Mouse (Mus musculus): ENCODE results near the gene Prkar1b. TPM values are rescaled to one million over a fixed set of nuclear protein-coding genes. Genes with fewer than 3 reads are reported as not detected.

Gene Prkar1b
- polyA plus RNA-seq, 1 experiment from 2014 or later, result 4.8 TPM

- DNase-seq (ENCODE audit: low spot score) (peak; percentile 27), ATAC-seq (ENCODE audit: insufficient number of reproducible peaks, low FRiP score, low TSS enrichment, low read depth) (peak; percentile 32; the same call in 1 of the 2 replicates)
- Histone ChIP-seq H3K36me3 (ENCODE audit: control insufficient read depth, insufficient read depth, low read length) (no peaks in the 10 kb centered on the region), H3K4me2 (ENCODE audit: low read depth, severe bottlenecking) (no peak overlapping the region), H3K9ac (ENCODE audit: low read length) (0 out of 2 replicates have a peak overlapping the region, but pooled peaks have one; percentile 13), H3K4me3 (ENCODE audit: low read depth, low read length) (no peak overlapping the region), H3K9me3 (ENCODE audit: control insufficient read depth, low read length) (no peaks in the 10 kb centered on the region), H3K4me1 (ENCODE audit: control insufficient read depth, insufficient read depth, low read length) (peaks cover 18% of the 10 kb centered on the region), H3K27me3 (ENCODE audit: control insufficient read depth, insufficient read depth, low read length) (no peaks in the 10 kb centered on the region), H3K27ac (replicated peaks; ENCODE audit: low read depth, low read length) (peak overlapping the region; percentile 22; the same call in 1 of the 2 replicates)
- WGBS, result 39% methylated on average over 14 of the region's 14 CpGs
These were observed 116.1 kb downstream of the Prkar1b start for GRCm38 (mm10) chr5:139033406-139034317.

DNA sequence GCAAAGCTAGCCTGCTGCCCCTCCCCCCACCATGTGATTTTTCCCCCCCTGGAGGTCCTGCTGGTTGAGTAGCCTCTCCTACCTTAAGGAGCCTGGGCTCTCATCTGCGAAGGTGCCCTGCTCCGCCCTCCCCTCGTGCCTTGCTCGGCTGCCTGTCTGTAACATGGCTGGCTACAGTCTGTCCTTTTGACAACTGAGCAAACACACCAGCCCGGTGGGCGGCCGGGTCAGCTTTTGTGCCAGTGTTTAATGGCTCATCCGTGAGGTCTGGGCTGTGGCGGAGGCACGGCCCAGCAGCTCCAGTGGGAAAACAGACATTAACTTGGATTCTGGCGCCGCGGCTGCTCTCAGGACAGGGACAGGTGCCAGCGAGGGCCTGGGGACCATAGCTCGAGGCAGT lies 122.2 kb downstream of the Prkar1b start:
- H3K36me3 ChIP-seq (ENCODE audit: control insufficient read depth, insufficient read depth, low read length), result no peaks in the 10 kb centered on the region
- H3K27ac ChIP-seq (replicated peaks; ENCODE audit: low read depth, low read length), result no peak overlapping the region
- DNase-seq (ENCODE audit: low spot score), result no peak
- H3K4me3 ChIP-seq (ENCODE audit: low read depth, low read length), result no peak overlapping the region
- no peak for ATAC-seq (ENCODE audit: insufficient number of reproducible peaks, low FRiP score, low TSS enrichment, low read depth)
- H3K4me2 ChIP-seq (ENCODE audit: low read depth, severe bottlenecking), result no peak overlapping the region
- H3K9me3 ChIP-seq (ENCODE audit: control insufficient read depth, low read length), result no peaks in the 10 kb centered on the region
- no peaks in the 10 kb centered on the region for H3K4me1 ChIP-seq (ENCODE audit: control insufficient read depth, insufficient read depth, low read length)
- H3K9ac ChIP-seq (ENCODE audit: low read length), result no peak overlapping the region
- no peaks in the 10 kb centered on the region for H3K27me3 ChIP-seq (ENCODE audit: control insufficient read depth, insufficient read depth, low read length)
- WGBS, result 59% methylated on average over 15 of the region's 15 CpGs

- 50% methylated on average over 12 of the region's 12 CpGs for WGBS
- Histone ChIP-seq H3K4me3 (ENCODE audit: low read depth, low read length) (no peak overlapping the region), H3K9me3 (ENCODE audit: control insufficient read depth, low read length) (no peaks in the 10 kb centered on the region), H3K9ac (ENCODE audit: low read length) (no peak overlapping the region), H3K4me1 (ENCODE audit: control insufficient read depth, insufficient read depth, low read length) (no peaks in the 10 kb centered on the region), H3K36me3 (ENCODE audit: control insufficient read depth, insufficient read depth, low read length) (no peaks in the 10 kb centered on the region), H3K27me3 (ENCODE audit: control insufficient read depth, insufficient read depth, low read length) (no peaks in the 10 kb centered on the region), H3K27ac (replicated peaks; ENCODE audit: low read depth, low read length) (no peak overlapping the region), H3K4me2 (ENCODE audit: low read depth, severe bottlenecking) (no peak overlapping the region)
- DNase-seq (ENCODE audit: low spot score), result no peak
- no peak for ATAC-seq (ENCODE audit: insufficient number of reproducible peaks, low FRiP score, low TSS enrichment, low read depth)
These were observed 125.3 kb downstream of the Prkar1b start for GRCm38 (mm10) chr5:139024351-139025105.

DNA sequence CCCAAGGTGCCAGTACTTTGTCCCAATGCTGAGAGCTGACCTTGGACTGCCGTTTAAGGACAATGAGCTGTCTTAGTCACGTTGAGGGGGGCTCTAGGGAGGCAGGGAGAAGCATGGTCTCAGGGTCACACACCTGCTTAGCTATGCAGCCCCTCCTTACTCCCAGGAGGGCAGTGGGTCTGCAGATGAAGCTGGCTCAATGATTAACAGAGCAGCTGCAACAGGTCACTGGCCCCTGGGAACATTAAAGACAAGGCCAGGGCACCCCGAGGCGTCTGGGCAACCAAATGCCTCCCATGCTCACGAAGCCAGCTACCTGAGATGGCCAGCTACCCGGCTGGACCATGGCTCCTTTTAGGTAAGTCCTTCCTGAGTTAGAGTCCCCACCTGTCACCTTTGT lies 129.2 kb downstream of the Prkar1b start:
- Histone ChIP-seq H3K4me1 (ENCODE audit: control insufficient read depth, insufficient read depth, low read length) (no peaks in the 10 kb centered on the region), H3K9ac (ENCODE audit: low read length) (no peak overlapping the region), H3K36me3 (ENCODE audit: control insufficient read depth, insufficient read depth, low read length) (no peaks in the 10 kb centered on the region), H3K4me2 (ENCODE audit: low read depth, severe bottlenecking) (no peak overlapping the region), H3K9me3 (ENCODE audit: control insufficient read depth, low read length) (no peaks in the 10 kb centered on the region), H3K27ac (replicated peaks; ENCODE audit: low read depth, low read length) (no peak overlapping the region), H3K4me3 (ENCODE audit: low read depth, low read length) (no peak overlapping the region), H3K27me3 (ENCODE audit: control insufficient read depth, insufficient read depth, low read length) (no peaks in the 10 kb centered on the region)
- WGBS, result 68% methylated on average over 6 of the region's 6 CpGs
- ATAC-seq (ENCODE audit: insufficient number of reproducible peaks, low FRiP score, low TSS enrichment, low read depth) (no peak), DNase-seq (ENCODE audit: low spot score) (no peak)

GRCm38 (mm10) chr5:139017371-139018124 lies 132.3 kb downstream of the Prkar1b start:
- Histone ChIP-seq H3K4me2 (ENCODE audit: low read depth, severe bottlenecking) (no peak overlapping the region), H3K4me3 (ENCODE audit: low read depth, low read length) (no peak overlapping the region), H3K27ac (replicated peaks; ENCODE audit: low read depth, low read length) (no peak overlapping the region), H3K4me1 (ENCODE audit: control insufficient read depth, insufficient read depth, low read length) (no peaks in the 10 kb centered on the region), H3K36me3 (ENCODE audit: control insufficient read depth, insufficient read depth, low read length) (no peaks in the 10 kb centered on the region), H3K9me3 (ENCODE audit: control insufficient read depth, low read length) (no peaks in the 10 kb centered on the region), H3K27me3 (ENCODE audit: control insufficient read depth, insufficient read depth, low read length) (no peaks in the 10 kb centered on the region), H3K9ac (ENCODE audit: low read length) (no peak overlapping the region)
- no peak for DNase-seq (ENCODE audit: low spot score)
- 79% methylated on average over 15 of the region's 15 CpGs for WGBS
- ATAC-seq (ENCODE audit: insufficient number of reproducible peaks, low FRiP score, low TSS enrichment, low read depth), result no peak

GRCm38 (mm10) chr5:139015097-139015496 lies 134.7 kb downstream of the Prkar1b start:
- Histone ChIP-seq H3K9ac (ENCODE audit: low read length) (no peak overlapping the region), H3K36me3 (ENCODE audit: control insufficient read depth, insufficient read depth, low read length) (no peaks in the 10 kb centered on the region), H3K27me3 (ENCODE audit: control insufficient read depth, insufficient read depth, low read length) (no peaks in the 10 kb centered on the region), H3K9me3 (ENCODE audit: control insufficient read depth, low read length) (no peaks in the 10 kb centered on the region), H3K4me1 (ENCODE audit: control insufficient read depth, insufficient read depth, low read length) (no peaks in the 10 kb centered on the region), H3K4me3 (ENCODE audit: low read depth, low read length) (no peak overlapping the region), H3K4me2 (ENCODE audit: low read depth, severe bottlenecking) (no peak overlapping the region), H3K27ac (replicated peaks; ENCODE audit: low read depth, low read length) (no peak overlapping the region)
- ATAC-seq (ENCODE audit: insufficient number of reproducible peaks, low FRiP score, low TSS enrichment, low read depth), result no peak
- 75% methylated on average over 3 of the region's 3 CpGs for WGBS
- DNase-seq (ENCODE audit: low spot score), result no peak

GRCm38 (mm10) chr5:139010649-139011048 lies 139.2 kb downstream of the Prkar1b start:
- no peak for ATAC-seq (ENCODE audit: insufficient number of reproducible peaks, low FRiP score, low TSS enrichment, low read depth)
- Histone ChIP-seq H3K9me3 (ENCODE audit: control insufficient read depth, low read length) (no peaks in the 10 kb centered on the region), H3K4me1 (ENCODE audit: control insufficient read depth, insufficient read depth, low read length) (no peaks in the 10 kb centered on the region), H3K4me2 (ENCODE audit: low read depth, severe bottlenecking) (no peak overlapping the region), H3K9ac (ENCODE audit: low read length) (no peak overlapping the region), H3K4me3 (ENCODE audit: low read depth, low read length) (no peak overlapping the region), H3K27ac (replicated peaks; ENCODE audit: low read depth, low read length) (no peak overlapping the region), H3K36me3 (ENCODE audit: control insufficient read depth, insufficient read depth, low read length) (no peaks in the 10 kb centered on the region), H3K27me3 (ENCODE audit: control insufficient read depth, insufficient read depth, low read length) (no peaks in the 10 kb centered on the region)
- 53% methylated on average over 2 of the region's 2 CpGs for WGBS
- DNase-seq (ENCODE audit: low spot score), result no peak

GRCm38 (mm10) chr5:139007141-139007775 lies 142.5 kb downstream of the Prkar1b start:
- H3K27ac ChIP-seq (replicated peaks; ENCODE audit: low read depth, low read length), result no peak overlapping the region
- H3K9me3 ChIP-seq (ENCODE audit: control insufficient read depth, low read length), result no peaks in the 10 kb centered on the region
- no peaks in the 10 kb centered on the region for H3K27me3 ChIP-seq (ENCODE audit: control insufficient read depth, insufficient read depth, low read length)
- no peaks in the 10 kb centered on the region for H3K4me1 ChIP-seq (ENCODE audit: control insufficient read depth, insufficient read depth, low read length)
- DNase-seq (ENCODE audit: low spot score), result no peak
- WGBS, result 59% methylated on average over 4 of the region's 4 CpGs
- H3K4me3 ChIP-seq (ENCODE audit: low read depth, low read length), result no peak overlapping the region
- H3K36me3 ChIP-seq (ENCODE audit: control insufficient read depth, insufficient read depth, low read length), result no peaks in the 10 kb centered on the region
- ATAC-seq (ENCODE audit: insufficient number of reproducible peaks, low FRiP score, low TSS enrichment, low read depth), result no peak
- no peak overlapping the region for H3K4me2 ChIP-seq (ENCODE audit: low read depth, severe bottlenecking)
- H3K9ac ChIP-seq (ENCODE audit: low read length), result no peak overlapping the region
